Mouse (Mus musculus) midbrain, embryonic 16.5 days (tissue): ENCODE measurements around the gene Klk9. TPM values are rescaled to one million over a fixed set of nuclear protein-coding genes. Genes with fewer than 3 reads are reported as not detected.

ENCODE experiments used
- ATAC-seq: fragments of 200-750 bp; cut with Nextera tagmentation; 2 replicates; pipeline ENCODE4 v1.8.0; 2017; ENCODE audit warnings: moderate TSS enrichment
- H3K27ac ChIP-seq: fragments of 300-500 bp; sonication (generic); 2 replicates; pipeline ENCODE4 v1.5.1; 2014; ENCODE audit warnings: mild to moderate bottlenecking, low read length, mixed read lengths
- H3K27me3 ChIP-seq: fragments of 300-500 bp; sonication (generic); 2 replicates; pipeline ENCODE4 v1.6.1; 2014; ENCODE audit warnings: low read depth, low read length, mixed read lengths; ENCODE audit not compliant: control insufficient read depth, insufficient read depth
- H3K36me3 ChIP-seq: fragments of 300-500 bp; sonication (generic); 2 replicates; pipeline ENCODE4 v1.6.1; 2014; ENCODE audit warnings: mild to moderate bottlenecking, low read length, moderate library complexity, mixed read lengths; ENCODE audit not compliant: control insufficient read depth, insufficient read depth
- H3K4me1 ChIP-seq: fragments of 300-500 bp; sonication (generic); 2 replicates; pipeline ENCODE4 v1.6.1; 2014; ENCODE audit warnings: mild to moderate bottlenecking, low read length, mixed read lengths; ENCODE audit not compliant: control insufficient read depth, insufficient read depth
- H3K4me2 ChIP-seq: fragments of 300-500 bp; sonication (generic); 2 replicates; pipeline ENCODE4 v1.6.1; 2014; ENCODE audit warnings: mild to moderate bottlenecking, low read length, mixed read lengths
- H3K4me3 ChIP-seq: fragments of 300-500 bp; sonication (generic); 2 replicates; pipeline ENCODE4 v1.5.1; 2014; ENCODE audit warnings: low read depth, mild to moderate bottlenecking, low read length, moderate library complexity, mixed read lengths
- H3K9ac ChIP-seq: fragments of 300-500 bp; sonication (generic); 2 replicates; pipeline ENCODE4 v1.6.1; 2014; ENCODE audit warnings: low read depth, low read length, mixed read lengths
- H3K9me3 ChIP-seq: fragments of 300-500 bp; sonication (generic); replicated peaks from 2 replicates; pipeline ENCODE4 v1.6.1; 2014; ENCODE audit warnings: mild to moderate bottlenecking, low read length, mixed read lengths; ENCODE audit not compliant: control insufficient read depth, poor library complexity, severe bottlenecking
- WGBS: fragments of 180-500 bp; shearing (Covaris S2); extraction: QIAGEN DNeasy Blood & Tissue Kit; methylation state at CpG from one replicate; pipeline ENCODE4 v1.1.7; 2014; 5-methylcytosine and 5-hydroxymethylcytosine counted together
- polyA plus RNA-seq: library from polyadenylated mRNA; unstranded; fragments of >200 nt; fragmentation: Nextera tagmentation; extraction: Ambion mirVana; gene quantifications from 2 replicates; pipeline ENCODE4 v1.2.1, GENCODE M21; 2015

Klk9 gene
- polyA plus RNA-seq, result 0.13 TPM in 1 of 2 replicates, not detected in the other

- H3K27me3 ChIP-seq, result peaks cover 10% of the 10 kb centered on the region
- no peaks in the 10 kb centered on the region for H3K9me3 ChIP-seq
- no peak within 1 kb of the TSS for H3K4me2 ChIP-seq
- no peak for ATAC-seq
- H3K4me1 ChIP-seq, result peaks cover 7% of the 10 kb centered on the region; the same call in 1 of the 2 replicates
- H3K36me3 ChIP-seq, result no peaks in the 10 kb centered on the region
- no peak within 1 kb of the TSS for H3K27ac ChIP-seq
- WGBS, result 78% methylated on average over 7 of the region's 7 CpGs
- H3K9ac ChIP-seq, result no peak within 1 kb of the TSS
- H3K4me3 ChIP-seq, result no peak within 1 kb of the TSS
These were observed at the start of gene Klk9 for GRCm38 (mm10) chr7:43791591-43791990. Gene Klk9, plus strand, starts transcription at chr7:43791891.

- H3K36me3 ChIP-seq, result no peaks in the 10 kb centered on the region
- no peak overlapping the region for H3K27ac ChIP-seq
- H3K4me2 ChIP-seq, result no peak overlapping the region
- H3K4me1 ChIP-seq, result no peaks in the 10 kb centered on the region
- H3K4me3 ChIP-seq, result no peak overlapping the region
- WGBS, result 48% methylated on average over 1 of the region's 1 CpGs
- ATAC-seq, result no peak
- H3K27me3 ChIP-seq, result no peaks in the 10 kb centered on the region
- H3K9me3 ChIP-seq, result no peaks in the 10 kb centered on the region
- no peak overlapping the region for H3K9ac ChIP-seq
These were observed 43.9 kb upstream of the Klk9 start for GRCm38 (mm10) chr7:43747788-43748187.

- no peak for ATAC-seq
- WGBS, result 75% methylated on average over 2 of the region's 2 CpGs
- no peak overlapping the region for H3K9ac ChIP-seq
- no peak overlapping the region for H3K4me3 ChIP-seq
- H3K27ac ChIP-seq, result no peak overlapping the region
- no peak overlapping the region for H3K4me2 ChIP-seq
- H3K4me1 ChIP-seq, result no peaks in the 10 kb centered on the region
- H3K27me3 ChIP-seq, result no peaks in the 10 kb centered on the region
- no peaks in the 10 kb centered on the region for H3K9me3 ChIP-seq
- H3K36me3 ChIP-seq, result no peaks in the 10 kb centered on the region
These were observed 38.9 kb upstream of the Klk9 start for GRCm38 (mm10) chr7:43752806-43753205.

GRCm38 (mm10) chr7:43766484-43766883 is 25.2 kb upstream of the Klk9 start:
- Histone ChIP-seq H3K9me3 (no peaks in the 10 kb centered on the region), H3K27me3 (no peaks in the 10 kb centered on the region), H3K9ac (no peak overlapping the region), H3K36me3 (no peaks in the 10 kb centered on the region), H3K4me1 (no peaks in the 10 kb centered on the region), H3K4me2 (no peak overlapping the region), H3K27ac (no peak overlapping the region), H3K4me3 (no peak overlapping the region)
- ATAC-seq, result peak; percentile 85
- 24% methylated on average over 8 of the region's 8 CpGs for WGBS

- Histone ChIP-seq H3K36me3 (no peaks in the 10 kb centered on the region), H3K4me3 (no peak within 1 kb of the TSS), H3K9ac (no peak within 1 kb of the TSS), H3K4me2 (no peak within 1 kb of the TSS), H3K4me1 (no peaks in the 10 kb centered on the region), H3K9me3 (no peaks in the 10 kb centered on the region), H3K27me3 (no peaks in the 10 kb centered on the region), H3K27ac (no peak within 1 kb of the TSS)
- ATAC-seq, result no peak
- WGBS, result 72% methylated on average over 4 of the region's 4 CpGs
These were observed 23.1 kb upstream of the Klk9 start, which contains the start of gene Klk12 for GRCm38 (mm10) chr7:43768597-43768996. Gene Klk12, plus strand, starts transcription at chr7:43768897.

- Histone ChIP-seq H3K4me2 (no peak overlapping the region), H3K4me1 (no peaks in the 10 kb centered on the region), H3K27me3 (no peaks in the 10 kb centered on the region), H3K9me3 (no peaks in the 10 kb centered on the region), H3K36me3 (no peaks in the 10 kb centered on the region), H3K4me3 (no peak overlapping the region), H3K9ac (no peak overlapping the region), H3K27ac (no peak overlapping the region)
- ATAC-seq, result no peak
- WGBS, result 96% methylated on average over 8 of the region's 8 CpGs
These were observed 22.1 kb upstream of the Klk9 start for GRCm38 (mm10) chr7:43769636-43770035.

- no peak overlapping the region for H3K9ac ChIP-seq
- H3K36me3 ChIP-seq, result no peaks in the 10 kb centered on the region
- ATAC-seq, result no peak
- no peak overlapping the region for H3K4me2 ChIP-seq
- H3K9me3 ChIP-seq, result no peaks in the 10 kb centered on the region
- H3K4me3 ChIP-seq, result no peak overlapping the region
- no peak overlapping the region for H3K27ac ChIP-seq
- H3K4me1 ChIP-seq, result no peaks in the 10 kb centered on the region
- 92% methylated on average over 10 of the region's 10 CpGs for WGBS
- no peaks in the 10 kb centered on the region for H3K27me3 ChIP-seq
These were observed 21.0 kb upstream of the Klk9 start for GRCm38 (mm10) chr7:43770701-43771100.

GRCm38 (mm10) chr7:43771916-43772315 is 19.8 kb upstream of the Klk9 start:
- Histone ChIP-seq H3K4me2 (no peak overlapping the region), H3K36me3 (no peaks in the 10 kb centered on the region), H3K27me3 (no peaks in the 10 kb centered on the region), H3K4me1 (no peaks in the 10 kb centered on the region), H3K4me3 (no peak overlapping the region), H3K9ac (no peak overlapping the region), H3K27ac (no peak overlapping the region), H3K9me3 (no peaks in the 10 kb centered on the region)
- WGBS, result 97% methylated on average over 6 of the region's 6 CpGs
- ATAC-seq, result no peak

- H3K4me3 ChIP-seq, result no peak overlapping the region
- no peak for ATAC-seq
- no peaks in the 10 kb centered on the region for H3K36me3 ChIP-seq
- H3K27me3 ChIP-seq, result no peaks in the 10 kb centered on the region
- H3K27ac ChIP-seq, result no peak overlapping the region
- no peak overlapping the region for H3K9ac ChIP-seq
- H3K9me3 ChIP-seq, result no peaks in the 10 kb centered on the region
- WGBS, result 78% methylated on average over 3 of the region's 3 CpGs
- no peak overlapping the region for H3K4me2 ChIP-seq
- H3K4me1 ChIP-seq, result no peaks in the 10 kb centered on the region
These were observed 18.8 kb upstream of the Klk9 start for GRCm38 (mm10) chr7:43772901-43773300.
